Mouse (Mus musculus): ENCODE measurements around the gene Cd276. TPM values are rescaled to one million over a fixed set of nuclear protein-coding genes. Genes with fewer than 3 reads are reported as not detected.
A peak's percentile ranks its signal among the peaks of the same experiment; 100 is the strongest.
"Not testable (repeated sequence)": the region's sequence is repeated elsewhere in the genome, so short reads cannot be mapped to it uniquely, and the experiment has no call there.

The Cd276 gene
- polyA plus RNA-seq (2015; fragmentation: Nextera tagmentation; extraction: Ambion mirVana): 30.3 and 33.6 TPM in 2 replicates

GRCm38 (mm10) chr9:58554908-58555684, at the start of gene Cd276:
TSS of gene Cd276 (minus strand) at chr9:58555437.
- H3K4me2 ChIP-seq: peak within 1 kb of the TSS; percentile 89
- H3K36me3 ChIP-seq: no peaks in the 10 kb centered on the region
- H3K4me1 ChIP-seq: peaks cover 45% of the 10 kb centered on the region
- WGBS: under 1% methylated on average over 59 of the region's 68 CpGs
- ATAC-seq (ENCODE audit: low FRiP score): peak; percentile 74
- peak within 1 kb of the TSS; percentile 62 for H3K4me3 ChIP-seq (replicated peaks)
- no peaks in the 10 kb centered on the region; the same call in 1 of the 2 replicates for H3K27me3 ChIP-seq (replicated peaks)
- H3K27ac ChIP-seq (replicated peaks): peak within 1 kb of the TSS; percentile 91
- H3K9me3 ChIP-seq (replicated peaks): no peaks in the 10 kb centered on the region
- H3K9ac ChIP-seq (replicated peaks): peak within 1 kb of the TSS; percentile 77

- Histone ChIP-seq H3K36me3 (no peaks in the 10 kb centered on the region), H3K27me3 (replicated peaks) (no peaks in the 10 kb centered on the region), H3K4me1 (no peaks in the 10 kb centered on the region), H3K9ac (replicated peaks) (no peak overlapping the region), H3K4me2 (no peak overlapping the region), H3K4me3 (replicated peaks) (no peak overlapping the region), H3K9me3 (replicated peaks) (no peaks in the 10 kb centered on the region), H3K27ac (replicated peaks) (no peak overlapping the region)
- 98% methylated on average over 1 of the region's 1 CpGs for WGBS
- ATAC-seq (ENCODE audit: low FRiP score): no peak
Measured at GRCm38 (mm10) chr9:58595313-58595712, 40.1 kb upstream of the Cd276 start.

- Histone ChIP-seq H3K4me3 (replicated peaks) (no peak overlapping the region), H3K4me1 (peaks cover 13% of the 10 kb centered on the region), H3K9ac (replicated peaks) (no peak overlapping the region), H3K27me3 (replicated peaks) (no peaks in the 10 kb centered on the region), H3K27ac (replicated peaks) (no peak overlapping the region), H3K9me3 (replicated peaks) (no peaks in the 10 kb centered on the region), H3K36me3 (no peaks in the 10 kb centered on the region), H3K4me2 (no peak overlapping the region)
- WGBS: 95% methylated on average over 4 of the region's 4 CpGs
- no peak for ATAC-seq (ENCODE audit: low FRiP score)
Measured at GRCm38 (mm10) chr9:58588657-58589056, 33.4 kb upstream of the Cd276 start.

GRCm38 (mm10) chr9:58584323-58584722, 29.1 kb upstream of the Cd276 start:
- Histone ChIP-seq H3K4me1 (peaks cover 22% of the 10 kb centered on the region), H3K9ac (replicated peaks) (no peak overlapping the region), H3K9me3 (replicated peaks) (no peaks in the 10 kb centered on the region), H3K36me3 (no peaks in the 10 kb centered on the region), H3K27ac (replicated peaks) (no peak overlapping the region), H3K27me3 (replicated peaks) (no peaks in the 10 kb centered on the region), H3K4me2 (peak overlapping the region; percentile 75; the same call in 1 of the 2 replicates), H3K4me3 (replicated peaks) (no peak overlapping the region)
- 66% methylated on average over 1 of the region's 1 CpGs for WGBS
- ATAC-seq (ENCODE audit: low FRiP score): no peak

GRCm38 (mm10) chr9:58583267-58583641, 28.0 kb upstream of the Cd276 start:
- Histone ChIP-seq H3K9me3 (replicated peaks) (no peaks in the 10 kb centered on the region), H3K27ac (replicated peaks) (peak overlapping the region; percentile 98), H3K4me2 (peak overlapping the region; percentile 75), H3K27me3 (replicated peaks) (no peaks in the 10 kb centered on the region), H3K4me1 (peaks cover 22% of the 10 kb centered on the region), H3K9ac (replicated peaks) (peak overlapping the region; percentile 100), H3K36me3 (no peaks in the 10 kb centered on the region), H3K4me3 (replicated peaks) (peak overlapping the region; percentile 90)
- no peak for ATAC-seq (ENCODE audit: low FRiP score)
- WGBS: under 1% methylated on average over 8 of the region's 8 CpGs

GRCm38 (mm10) chr9:58582581-58583266, 27.5 kb upstream of the Cd276 start:
- Histone ChIP-seq H3K9ac (replicated peaks) (peak overlapping the region; percentile 100), H3K27me3 (replicated peaks) (no peaks in the 10 kb centered on the region), H3K4me2 (peak overlapping the region; percentile 75), H3K4me3 (replicated peaks) (peak overlapping the region; percentile 90), H3K27ac (replicated peaks) (peak overlapping the region; percentile 98), H3K36me3 (no peaks in the 10 kb centered on the region), H3K9me3 (replicated peaks) (no peaks in the 10 kb centered on the region), H3K4me1 (peaks cover 22% of the 10 kb centered on the region)
- peak; percentile 57 for ATAC-seq (ENCODE audit: low FRiP score)
- under 1% methylated on average over 42 of the region's 42 CpGs for WGBS

GRCm38 (mm10) chr9:58581958-58582540, 26.8 kb upstream of the Cd276 start, which contains the start of gene Nptn:
TSS of gene Nptn (plus strand) at chr9:58582240.
- Histone ChIP-seq H3K27ac (replicated peaks) (peak within 1 kb of the TSS; percentile 98), H3K4me3 (replicated peaks) (peak within 1 kb of the TSS; percentile 90), H3K4me1 (peaks cover 22% of the 10 kb centered on the region), H3K36me3 (no peaks in the 10 kb centered on the region), H3K4me2 (peak within 1 kb of the TSS; percentile 78), H3K27me3 (replicated peaks) (no peaks in the 10 kb centered on the region), H3K9ac (replicated peaks) (peak within 1 kb of the TSS; percentile 100), H3K9me3 (replicated peaks) (no peaks in the 10 kb centered on the region)
- WGBS: 0% methylated on average over 25 of the region's 56 CpGs
- peak; percentile 98 for ATAC-seq (ENCODE audit: low FRiP score)

- WGBS: 35% methylated on average over 8 of the region's 8 CpGs
- H3K27ac ChIP-seq (replicated peaks): peak overlapping the region; percentile 87
- ATAC-seq (ENCODE audit: low FRiP score): peak; percentile 4
Measured at GRCm38 (mm10) chr9:58581283-58581930, 26.2 kb upstream of the Cd276 start.

GRCm38 (mm10) chr9:58580453-58581195, 25.4 kb upstream of the Cd276 start:
- ATAC-seq (ENCODE audit: low FRiP score); H3K4me2 ChIP-seq; H3K4me3 ChIP-seq (replicated peaks); H3K36me3 ChIP-seq; H3K27ac ChIP-seq (replicated peaks); H3K9ac ChIP-seq (replicated peaks); H3K27me3 ChIP-seq (replicated peaks); H3K9me3 ChIP-seq (replicated peaks): not testable (repeated sequence)
- WGBS: 79% methylated on average over 10 of the region's 10 CpGs
- peaks cover 22% of the 10 kb centered on the region for H3K4me1 ChIP-seq

More at GRCm38 (mm10) chr9:58581283-58581930, 26.2 kb upstream of the Cd276 start:
- Histone ChIP-seq H3K4me2 (peak overlapping the region; percentile 78), H3K4me3 (replicated peaks) (peak overlapping the region; percentile 90), H3K36me3 (no peaks in the 10 kb centered on the region), H3K4me1 (peaks cover 22% of the 10 kb centered on the region), H3K9me3 (replicated peaks) (no peaks in the 10 kb centered on the region), H3K9ac (replicated peaks) (peak overlapping the region; percentile 67), H3K27me3 (replicated peaks) (no peaks in the 10 kb centered on the region)

GRCm38 (mm10) chr9:58578669-58579068, 23.4 kb upstream of the Cd276 start:
- WGBS: 23% methylated on average over 3 of the region's 3 CpGs
- no peaks in the 10 kb centered on the region for H3K9me3 ChIP-seq (replicated peaks)
- no peak overlapping the region for H3K4me3 ChIP-seq (replicated peaks)
- H3K27ac ChIP-seq (replicated peaks): no peak overlapping the region
- H3K4me2 ChIP-seq: no peak overlapping the region
- no peaks in the 10 kb centered on the region for H3K27me3 ChIP-seq (replicated peaks)
- H3K9ac ChIP-seq (replicated peaks): no peak overlapping the region
- H3K36me3 ChIP-seq: no peaks in the 10 kb centered on the region
- H3K4me1 ChIP-seq: peaks cover 10% of the 10 kb centered on the region
- no peak for ATAC-seq (ENCODE audit: low FRiP score)

GRCm38 (mm10) chr9:58571001-58571400, 15.8 kb upstream of the Cd276 start:
- H3K4me1 ChIP-seq: no peaks in the 10 kb centered on the region
- WGBS: 93% methylated on average over 1 of the region's 1 CpGs

More at GRCm38 (mm10) chr9:58571001-58571400, 15.8 kb upstream of the Cd276 start:
- no peak overlapping the region for H3K9ac ChIP-seq (replicated peaks)
- no peak overlapping the region for H3K27ac ChIP-seq (replicated peaks)
- no peaks in the 10 kb centered on the region for H3K27me3 ChIP-seq (replicated peaks)
- H3K4me3 ChIP-seq (replicated peaks): no peak overlapping the region
- no peak overlapping the region for H3K4me2 ChIP-seq
- H3K9me3 ChIP-seq (replicated peaks): no peaks in the 10 kb centered on the region
- H3K36me3 ChIP-seq: no peaks in the 10 kb centered on the region
- no peak for ATAC-seq (ENCODE audit: low FRiP score)
